Mouse (Mus musculus) liver, embryonic 14.5 days (tissue): ENCODE measurements at regions not wholly inside any gene's neighbourhood (a gene's known extent, or its start where the extent isn't known, plus 50 kb on each side); places are given as distances from the start of the nearest gene placed in this dataset.

ENCODE experiments used
- ATAC-seq: fragments of 200-750 bp; cut with Nextera tagmentation; 2 replicates; pipeline ENCODE4 v1.8.0; 2017; ENCODE audit warnings: moderate number of reproducible peaks, mild to moderate bottlenecking, moderate library complexity; ENCODE audit not compliant: insufficient read depth
- DNase-seq, 3 experiments: peaks; one replicate each; pipeline ENCODE4 v3.0.0-alpha.2; 2012 to 2013; ENCODE audit warnings: low read depth in 3 of 3, low spot score in 3 of 3
- H3K27ac ChIP-seq: fragments of 300-500 bp; sonication (generic); 2 replicates; pipeline ENCODE4 v1.5.1; 2014; ENCODE audit warnings: moderate library complexity, mild to moderate bottlenecking, control low read depth, inconsistent platforms
- H3K27me3 ChIP-seq: fragments of 300-500 bp; sonication (generic); 2 replicates; pipeline ENCODE4 v1.6.1; 2014; ENCODE audit warnings: mild to moderate bottlenecking, low read length, moderate library complexity; ENCODE audit not compliant: control insufficient read depth, insufficient read depth
- H3K36me3 ChIP-seq: fragments of 300-500 bp; sonication (generic); replicated peaks from 2 replicates; pipeline ENCODE4 v1.6.1; 2014; ENCODE audit warnings: low read depth; ENCODE audit not compliant: control insufficient read depth, insufficient read depth
- H3K4me1 ChIP-seq, 2 experiments: fragments of 200-500 bp in 1 of 2; fragments of 300-500 bp in 1 of 2; sonication (generic) in 1 of 2; replicated peaks; 2 replicates each; pipeline ENCODE4 v1.6.1; 2012 to 2014; ENCODE audit warnings: antibody characterized with exemption in 1 of 2, inconsistent platforms in 1 of 2, low read length in 1 of 2; ENCODE audit not compliant: control insufficient read depth in 2 of 2, insufficient read depth in 2 of 2
- H3K4me2 ChIP-seq: fragments of 300-500 bp; sonication (generic); 2 replicates; pipeline ENCODE4 v1.6.1; 2014; ENCODE audit warnings: low read depth, mild to moderate bottlenecking, control low read depth, moderate library complexity
- H3K4me3 ChIP-seq, 2 experiments: fragments of 200-500 bp in 1 of 2; fragments of 300-500 bp in 1 of 2; sonication (generic) in 1 of 2; 2 replicates each; pipeline ENCODE4 v1.5.1; 2012 to 2014; ENCODE audit warnings: low read depth in 2 of 2, low read length in 2 of 2, mild to moderate bottlenecking in 2 of 2, control low read depth in 1 of 2, inconsistent platforms in 1 of 2, moderate library complexity in 1 of 2; ENCODE audit not compliant: insufficient read depth in 1 of 2
- H3K9ac ChIP-seq: fragments of 300-500 bp; sonication (generic); replicated peaks from 2 replicates; pipeline ENCODE4 v1.6.1; 2014; ENCODE audit warnings: mild to moderate bottlenecking, control low read depth, moderate library complexity
- H3K9me3 ChIP-seq: fragments of 300-500 bp; sonication (generic); 2 replicates; pipeline ENCODE4 v1.6.1; 2016; ENCODE audit warnings: low read length, mixed read lengths; ENCODE audit not compliant: control insufficient read depth
- CTCF ChIP-seq: IDR thresholded peaks from 2 replicates; pipeline ENCODE4 v1.5.1; 2016; ENCODE audit warnings: antibody characterized with exemption, low read depth, control low read depth
- EP300 ChIP-seq: IDR thresholded peaks from 2 replicates; pipeline ENCODE4 v1.6.1; 2016; ENCODE audit warnings: antibody characterized with exemption, low read depth
- WGBS: fragments of 180-500 bp; shearing (Covaris S2); extraction: QIAGEN DNeasy Blood & Tissue Kit; methylation state at CpG from one replicate; pipeline ENCODE4 v1.1.7; 2014; ENCODE audit not compliant: insufficient replicate concordance; 5-methylcytosine and 5-hydroxymethylcytosine counted together

GRCm38 (mm10) chr11:17415144-17415543, 157.8 kb downstream of the C1d start:
- no peak overlapping the region for H3K4me2 ChIP-seq
- H3K4me3 ChIP-seq: no peak overlapping the region
- ATAC-seq (no peak), DNase-seq (no peak)
- H3K9ac ChIP-seq: no peak overlapping the region
- no peaks in the 10 kb centered on the region for H3K4me1 ChIP-seq
- no peaks in the 10 kb centered on the region for H3K27me3 ChIP-seq
- H3K36me3 ChIP-seq: no peaks in the 10 kb centered on the region
- no peaks in the 10 kb centered on the region for H3K9me3 ChIP-seq
- 50% methylated on average over 1 of the region's 1 CpGs for WGBS
- H3K27ac ChIP-seq: no peak overlapping the region
- TF ChIP-seq CTCF (no peak), EP300 (no peak)

GRCm38 (mm10) chr11:17417656-17418289, 160.4 kb downstream of the C1d start:
- no peaks in the 10 kb centered on the region for H3K27me3 ChIP-seq
- TF ChIP-seq CTCF: no peak
- TF ChIP-seq EP300: no peak
- DNase-seq (no peak), ATAC-seq (no peak)
- H3K4me1 ChIP-seq: no peaks in the 10 kb centered on the region
- WGBS: 37% methylated on average over 4 of the region's 4 CpGs
- no peak overlapping the region for H3K4me2 ChIP-seq
- no peaks in the 10 kb centered on the region for H3K36me3 ChIP-seq
- no peak overlapping the region for H3K4me3 ChIP-seq
- H3K9me3 ChIP-seq: no peaks in the 10 kb centered on the region
- no peak overlapping the region for H3K9ac ChIP-seq
- H3K27ac ChIP-seq: no peak overlapping the region

GRCm38 (mm10) chr11:17442133-17442532, 184.8 kb downstream of the C1d start:
- no peak overlapping the region for H3K4me2 ChIP-seq
- H3K27me3 ChIP-seq: no peaks in the 10 kb centered on the region
- H3K9ac ChIP-seq: no peak overlapping the region
- no peaks in the 10 kb centered on the region for H3K9me3 ChIP-seq
- H3K36me3 ChIP-seq: no peaks in the 10 kb centered on the region
- H3K27ac ChIP-seq: no peak overlapping the region
- ATAC-seq: no peak
- WGBS: 38% methylated on average over 4 of the region's 4 CpGs
- TF ChIP-seq EP300 (no peak), CTCF (no peak)
- no peaks in the 10 kb centered on the region for H3K4me1 ChIP-seq
- no peak overlapping the region for H3K4me3 ChIP-seq
- DNase-seq: no peak

GRCm38 (mm10) chr11:17449289-17449688, 191.9 kb downstream of the C1d start:
- TF ChIP-seq EP300 (no peak), CTCF (no peak)
- no peak for ATAC-seq

GRCm38 (mm10) chr11:17450360-17451045, 193.1 kb downstream of the C1d start:
- H3K4me3 ChIP-seq: no peak overlapping the region
- H3K4me2 ChIP-seq: no peak overlapping the region
- no peak overlapping the region for H3K27ac ChIP-seq
- DNase-seq (no peak), ATAC-seq (no peak)
- H3K27me3 ChIP-seq: no peaks in the 10 kb centered on the region
- no peak for TF ChIP-seq EP300
- no peak for TF ChIP-seq CTCF
- no peaks in the 10 kb centered on the region for H3K36me3 ChIP-seq
- H3K9ac ChIP-seq: no peak overlapping the region
- H3K9me3 ChIP-seq: no peaks in the 10 kb centered on the region
- 68% methylated on average over 7 of the region's 7 CpGs for WGBS
- no peaks in the 10 kb centered on the region for H3K4me1 ChIP-seq

More at GRCm38 (mm10) chr11:17449289-17449688, 191.9 kb downstream of the C1d start:
- DNase-seq: no peak
- WGBS: 71% methylated on average over 7 of the region's 7 CpGs
- Histone ChIP-seq H3K4me3 (no peak overlapping the region), H3K9ac (no peak overlapping the region), H3K36me3 (no peaks in the 10 kb centered on the region), H3K4me1 (no peaks in the 10 kb centered on the region), H3K9me3 (no peaks in the 10 kb centered on the region), H3K4me2 (no peak overlapping the region), H3K27ac (no peak overlapping the region), H3K27me3 (no peaks in the 10 kb centered on the region)
